Mouse (Mus musculus): ENCODE measurements at regions not wholly inside any gene's neighbourhood (a gene's known extent, or its start where the extent isn't known, plus 50 kb on each side); places are given as distances from the start of the nearest gene placed in this dataset.

DNA sequence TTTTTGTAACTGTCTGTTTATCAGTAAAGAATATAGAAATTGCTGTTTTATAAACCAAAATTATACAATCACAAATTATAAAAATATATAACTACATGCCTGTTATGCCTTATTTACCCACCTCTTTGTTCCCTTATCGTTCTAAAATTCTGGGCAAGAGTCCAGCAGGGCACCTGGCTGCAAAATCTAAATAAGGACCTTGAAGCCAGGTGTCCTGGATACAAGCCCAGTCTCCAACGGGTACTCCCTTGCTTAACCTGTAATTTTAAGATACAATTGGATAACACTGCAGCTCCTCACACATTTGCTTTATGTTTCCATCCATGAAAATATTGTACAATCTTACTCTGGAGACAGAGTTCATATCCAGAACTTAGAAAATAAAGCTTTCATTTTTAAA, 635.8 kb downstream of the Ube2dnl2 start:
- no peak for TF ChIP-seq POLR2A (IDR thresholded peaks at IDR 0.05; ENCODE audit: borderline replicate concordance, insufficient read depth, low read length)
- no peak for TF ChIP-seq CTCF (IDR thresholded peaks at IDR 0.05; ENCODE audit: borderline replicate concordance, insufficient read depth, low read depth, low read length)
